Mouse (Mus musculus) CH12.LX (cell line): ENCODE results near the gene Idh1.

Source experiments
- CHD2 ChIP-seq: IDR thresholded peaks from 2 replicates; pipeline ENCODE4 v1.6.1; 2011; ENCODE audit warnings: low read length, improper control_type of control experiment
- CTCF ChIP-seq, 2 experiments: IDR thresholded peaks in 1 of 2; conservative IDR thresholded peaks in 1 of 2; 2 replicates each; pipeline ENCODE4 v1.5.1; 2011 to 2012; ENCODE audit warnings: low read depth in 2 of 2, low read length in 2 of 2, improper control_type of control experiment in 1 of 2, inconsistent platforms in 1 of 2, mild to moderate bottlenecking in 1 of 2, moderate library complexity in 1 of 2
- POLR2A ChIP-seq: IDR thresholded peaks from 2 replicates; pipeline ENCODE4 v1.6.1; 2011; ENCODE audit warnings: low read depth, mild to moderate bottlenecking, improper control_type of control experiment, low read length
- RCOR1 ChIP-seq: conservative IDR thresholded peaks from 2 replicates; pipeline ENCODE4 v1.6.1; 2012; ENCODE audit warnings: low read depth, mild to moderate bottlenecking, inconsistent platforms, low read length, improper control_type of control experiment
- USF1 ChIP-seq: IDR thresholded peaks from 2 replicates; pipeline ENCODE4 v1.6.1; 2014; ENCODE audit warnings: low read depth, mild to moderate bottlenecking, inconsistent platforms, low read length, improper control_type of control experiment
- ZMIZ1 ChIP-seq: IDR thresholded peaks from 2 replicates; pipeline ENCODE4 v1.6.1; 2012; ENCODE audit warnings: low read depth, mild to moderate bottlenecking, inconsistent platforms, low read length, improper control_type of control experiment

GRCm38 (mm10) chr1:65198425-65198824 lies 12.1 kb upstream of the Idh1 start:
- TF ChIP-seq CTCF (conservative IDR thresholded peaks at IDR 0.05 in 1 of 2, IDR thresholded peaks at IDR 0.05 in 1 of 2; ENCODE audit: low read depth in 2 of 2, low read length in 2 of 2) (no peak), ZMIZ1 (no peak), USF1 (no peak), POLR2A (no peak), RCOR1 (no peak), CHD2 (no peak)
